Mouse (Mus musculus) small intestine, adult 2 months (tissue): ENCODE measurements at regions not wholly inside any gene's neighbourhood (a gene's known extent, or its start where the extent isn't known, plus 50 kb on each side); places are given as distances from the start of the nearest gene placed in this dataset.

Experiments
- CTCF ChIP-seq: fragments of 200-500 bp; IDR thresholded peaks from 2 replicates; pipeline ENCODE4 v1.5.1; 2012; ENCODE audit warnings: low read depth, mild to moderate bottlenecking, control low read depth, inconsistent platforms, low read length, moderate library complexity, mixed read lengths; ENCODE audit not compliant: insufficient replicate concordance, insufficient read length; ENCODE audit errors: extremely low read depth
- POLR2A ChIP-seq: fragments of 200-500 bp; IDR thresholded peaks from 2 replicates; pipeline ENCODE4 v1.6.1; 2012; ENCODE audit warnings: low read depth, mild to moderate bottlenecking, control low read depth, inconsistent platforms, low read length, moderate library complexity

DNA sequence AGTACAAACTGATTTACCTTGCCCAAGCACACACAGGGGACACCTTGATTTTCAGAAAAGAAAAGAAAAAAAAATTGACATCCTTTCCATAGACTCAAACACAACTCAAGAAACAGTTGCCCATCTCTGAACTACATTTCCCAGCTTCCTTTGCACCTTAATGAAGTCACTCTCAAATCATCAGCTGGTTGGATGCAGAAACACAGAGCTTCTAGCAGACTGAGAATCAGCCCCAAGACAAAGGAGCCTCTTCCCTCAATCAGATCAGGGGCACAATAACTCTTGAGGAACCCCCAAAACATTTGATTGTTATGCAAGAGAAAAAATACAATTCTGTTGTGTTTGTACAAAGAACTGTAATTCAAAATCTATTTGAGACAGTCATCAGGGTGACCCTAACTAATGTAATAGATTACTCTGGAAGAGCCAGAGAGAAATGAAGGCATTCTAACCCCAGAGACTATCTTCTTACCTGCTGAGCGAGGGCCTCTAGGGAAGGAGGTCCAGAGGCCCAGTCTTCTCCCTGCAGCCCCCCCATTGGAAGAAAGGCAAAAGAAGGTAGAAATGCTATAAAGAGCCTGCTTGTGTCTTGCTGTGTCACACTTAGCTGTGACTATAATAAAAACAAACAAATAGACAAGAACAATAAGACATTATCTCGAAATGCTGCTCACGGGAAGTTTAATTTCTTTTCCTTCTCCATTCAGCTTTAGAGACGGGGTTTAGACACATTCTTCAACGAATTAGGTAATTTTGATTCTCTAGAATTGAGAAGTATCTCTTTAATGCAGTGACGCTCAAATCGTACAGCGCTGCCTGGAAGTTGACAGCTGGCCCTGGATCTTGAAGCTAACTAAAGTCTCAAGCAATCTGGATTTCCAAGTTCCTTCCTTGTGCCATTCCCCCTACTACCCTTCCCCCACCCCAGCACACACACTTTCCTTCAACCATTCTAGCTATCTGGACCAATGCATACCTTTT, 287.5 kb downstream of the Lnpk start:
- TF ChIP-seq CTCF (no peak), POLR2A (no peak)
